ENCODE assay signal across 10 mouse cellular contexts in the genomic region with DNA sequence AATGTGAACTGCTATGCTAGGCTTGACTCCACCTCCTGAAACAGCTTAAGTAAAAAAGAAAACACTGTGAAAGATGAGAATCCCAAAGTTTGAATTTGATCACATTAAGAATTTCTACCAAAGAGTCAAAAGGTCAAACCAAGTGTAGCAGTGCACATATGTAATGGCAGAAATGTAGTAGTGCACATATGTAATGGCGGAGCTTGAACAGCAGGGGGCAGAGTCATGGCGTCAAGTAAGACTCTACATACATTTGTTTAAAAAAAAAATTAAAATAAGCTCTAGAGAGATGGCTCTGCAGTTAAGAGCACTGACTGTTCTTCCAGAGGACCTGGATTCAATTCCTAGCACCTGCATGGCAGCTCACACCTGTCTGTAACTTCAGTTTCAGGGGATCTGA.
DNase-seq lines count a peak whose midpoint lies in the region; ATAC-seq and TF ChIP-seq lines count a peak whose summit lies in the region.
"Had no signal": no experiment of that assay in that cellular context is flagged by ENCODE, and none has a peak within 500 bp of the region (broad histone marks: within the 10 kb centered on the region; RNA-seq: fewer than 3 reads in every experiment).

No protein-coding gene starts in this region.

- no peaks in the 10 kb centered on the region for H3K27me3 ChIP-seq in hindbrain, embryonic 10.5 days (ENCODE audit: insufficient read depth, poor library complexity, severe bottlenecking)
- H3K27me3 ChIP-seq in hindbrain, embryonic 12.5 days = no peaks in the 10 kb centered on the region
- H3K27me3 ChIP-seq in E14TG2a.4 (ENCODE audit: insufficient read depth, low read length) = no peaks in the 10 kb centered on the region
- H3K27me3 ChIP-seq: embryonic facial prominence, embryonic 13.5 days; limb, embryonic 12.5 days had no signal

- H3K9ac ChIP-seq in hindbrain, embryonic 12.5 days = no peak overlapping the region
- H3K9ac ChIP-seq: embryonic facial prominence, embryonic 13.5 days; limb, embryonic 12.5 days had no signal

- 36% methylated on average over 2 of the region's 2 CpGs for WGBS in hindbrain, embryonic 10.5 days
- WGBS in hindbrain, embryonic 12.5 days = 39% methylated on average over 2 of the region's 2 CpGs

- H3K36me3 ChIP-seq in hindbrain, embryonic 10.5 days = no peaks in the 10 kb centered on the region
- no peaks in the 10 kb centered on the region for H3K36me3 ChIP-seq in hindbrain, embryonic 12.5 days
- no peaks in the 10 kb centered on the region for H3K36me3 ChIP-seq in E14TG2a.4 (ENCODE audit: insufficient read depth, low read length)
- H3K36me3 ChIP-seq: limb, embryonic 12.5 days had no signal

- peak; percentile 50 for DNase-seq in hindbrain, embryonic 10.5 days (ENCODE audit: low spot score)
- DNase-seq in 3134 (ENCODE audit: extremely low read depth, insufficient read length, low spot score) = peak; percentile 15
- peak; percentile 39 to 47 for DNase-seq in cerebellum, postnatal 14 days
- DNase-seq in kidney, postnatal 10 days = peak; percentile 64
- peak; percentile 49 for DNase-seq in retina, postnatal 1 day
- DNase-seq in right cerebral cortex, postnatal 10 days (ENCODE audit: low spot score in 2 of 2) = no peak

- H3K27ac ChIP-seq in hindbrain, embryonic 10.5 days = no peak overlapping the region
- H3K27ac ChIP-seq in hindbrain, embryonic 12.5 days = no peak overlapping the region
- H3K27ac ChIP-seq: embryonic facial prominence, embryonic 13.5 days; limb, embryonic 12.5 days had no signal

- no peak for ATAC-seq in hindbrain, embryonic 12.5 days (ENCODE audit: low FRiP score)

- H3K4me2 ChIP-seq in hindbrain, embryonic 12.5 days (replicated peaks) = no peak overlapping the region
- H3K4me2 ChIP-seq: embryonic facial prominence, embryonic 13.5 days; limb, embryonic 12.5 days had no signal

- H3K4me1 ChIP-seq in hindbrain, embryonic 10.5 days (replicated peaks) = no peaks in the 10 kb centered on the region
- peaks cover 2% of the 10 kb centered on the region; the same call in 1 of the 2 replicates for H3K4me1 ChIP-seq in hindbrain, embryonic 12.5 days
- H3K4me1 ChIP-seq in E14TG2a.4 (replicated peaks; ENCODE audit: low read depth, low read length) = no peaks in the 10 kb centered on the region
- H3K4me1 ChIP-seq: embryonic facial prominence, embryonic 13.5 days; limb, embryonic 12.5 days had no signal

- no peak overlapping the region for H3K4me3 ChIP-seq in hindbrain, embryonic 10.5 days
- no peak overlapping the region for H3K4me3 ChIP-seq in hindbrain, embryonic 12.5 days
- H3K4me3 ChIP-seq in E14TG2a.4 (replicated peaks; ENCODE audit: low read length) = no peak overlapping the region
- H3K4me3 ChIP-seq: embryonic facial prominence, embryonic 13.5 days; limb, embryonic 12.5 days had no signal

- TF ChIP-seq CTCF in E14TG2a.4 (conservative IDR thresholded peaks at IDR 0.05; ENCODE audit: low read length) = peak; percentile 91

- no peaks in the 10 kb centered on the region for H3K9me3 ChIP-seq in hindbrain, embryonic 10.5 days
- no peaks in the 10 kb centered on the region for H3K9me3 ChIP-seq in hindbrain, embryonic 12.5 days (replicated peaks)
- no peaks in the 10 kb centered on the region for H3K9me3 ChIP-seq in E14TG2a.4 (ENCODE audit: low read length)
- H3K9me3 ChIP-seq: embryonic facial prominence, embryonic 13.5 days; limb, embryonic 12.5 days had no signal

Comparison
In these comparisons a context has a peak if more than half of its experiments do, and no peak if none do; other contexts are left out.
1. DNase-seq: peak in hindbrain, embryonic 10.5 days (single experiment), 3134 (single experiment), cerebellum, postnatal 14 days (2 of 2), kidney, postnatal 10 days (single experiment) and retina, postnatal 1 day (single experiment); none in right cerebral cortex, postnatal 10 days (0 of 2).